ENCODE assay signal across 16 mouse cellular contexts in genomic region chr2:18219136-18219535, GRCm38 (mm10).
DNase-seq lines count a peak whose midpoint lies in the region; ATAC-seq lines count a peak whose summit lies in the region.
"Had no signal": no experiment of that assay in that cellular context is flagged by ENCODE, and none has a peak within 500 bp of the region (broad histone marks: within the 10 kb centered on the region; RNA-seq: fewer than 3 reads in every experiment).

No protein-coding gene starts in this region.

- H3K4me3 ChIP-seq in heart, embryonic 12.5 days, result no peak overlapping the region
- H3K4me3 ChIP-seq in heart, embryonic 16.5 days (ENCODE audit: low read length), result no peak overlapping the region
- H3K4me3 ChIP-seq in forebrain, embryonic 15.5 days, result no peak overlapping the region
- H3K4me3 ChIP-seq: midbrain, embryonic 12.5 days had no signal

- H3K9me3 ChIP-seq in heart, embryonic 12.5 days (replicated peaks), result no peaks in the 10 kb centered on the region
- H3K9me3 ChIP-seq in heart, embryonic 16.5 days (replicated peaks; ENCODE audit: control insufficient read depth, low read length), result no peaks in the 10 kb centered on the region
- no peaks in the 10 kb centered on the region for H3K9me3 ChIP-seq in forebrain, embryonic 15.5 days
- H3K9me3 ChIP-seq: midbrain, embryonic 12.5 days had no signal

- DNase-seq in heart, adult 18-20 months, result peak; percentile 42 to 65
- peak; percentile 81 for DNase-seq in brain, adult 2 months (ENCODE audit: low read depth, low spot score)
- DNase-seq in cerebellum, adult 8-10 months, result peak; percentile 34
- no peak for DNase-seq in testis, postnatal 10 days (ENCODE audit: low spot score)
- DNase-seq in embryo, embryonic 9.5 days (ENCODE audit: extremely low spot score), result no peak
- DNase-seq: adrenal gland, postnatal 36 days; forebrain, postnatal 0 days; kidney, adult 18-20 months; lung, postnatal 4 days; right cerebral cortex, adult 18-20 months; spleen, adult 18-20 months; thymus, postnatal 25 days had no signal

- H3K36me3 ChIP-seq in heart, embryonic 12.5 days, result peaks cover 43% of the 10 kb centered on the region
- H3K36me3 ChIP-seq in heart, embryonic 16.5 days (ENCODE audit: control insufficient read depth, insufficient read depth), result peaks cover 20% of the 10 kb centered on the region
- H3K36me3 ChIP-seq in forebrain, embryonic 15.5 days, result peaks cover 28% of the 10 kb centered on the region

- no peak overlapping the region for H3K9ac ChIP-seq in heart, embryonic 12.5 days
- H3K9ac ChIP-seq in heart, embryonic 16.5 days (ENCODE audit: low read length), result no peak overlapping the region
- H3K9ac ChIP-seq in forebrain, embryonic 15.5 days (replicated peaks), result no peak overlapping the region
- H3K9ac ChIP-seq: forebrain, postnatal 0 days; midbrain, embryonic 12.5 days had no signal

- no peaks in the 10 kb centered on the region for H3K27me3 ChIP-seq in heart, embryonic 12.5 days (replicated peaks)
- no peaks in the 10 kb centered on the region for H3K27me3 ChIP-seq in heart, embryonic 16.5 days (ENCODE audit: control insufficient read depth, insufficient read depth, low read length)
- no peaks in the 10 kb centered on the region for H3K27me3 ChIP-seq in forebrain, embryonic 15.5 days
- H3K27me3 ChIP-seq: midbrain, embryonic 12.5 days had no signal

- no peak overlapping the region for H3K27ac ChIP-seq in heart, embryonic 12.5 days (ENCODE audit: poor library complexity, severe bottlenecking)
- no peak overlapping the region for H3K27ac ChIP-seq in heart, embryonic 16.5 days (ENCODE audit: low read length)
- H3K27ac ChIP-seq in forebrain, embryonic 15.5 days (replicated peaks), result no peak overlapping the region
- H3K27ac ChIP-seq: midbrain, embryonic 12.5 days had no signal

- no peak overlapping the region for H3K4me2 ChIP-seq in heart, embryonic 12.5 days
- no peak overlapping the region for H3K4me2 ChIP-seq in heart, embryonic 16.5 days (ENCODE audit: low read depth, low read length)
- no peak overlapping the region for H3K4me2 ChIP-seq in forebrain, embryonic 15.5 days (replicated peaks)
- H3K4me2 ChIP-seq: midbrain, embryonic 12.5 days had no signal

- ATAC-seq in heart, embryonic 12.5 days (ENCODE audit: insufficient number of reproducible peaks, low FRiP score), result no peak
- ATAC-seq in heart, embryonic 16.5 days (replicated peaks; ENCODE audit: extremely low read depth, insufficient read depth, low FRiP score), result peak; percentile 50; the same call in 1 of the 2 replicates
- no peak for ATAC-seq in forebrain, embryonic 15.5 days (replicated peaks)
- ATAC-seq: forebrain, postnatal 0 days had no signal

- 45% methylated on average over 8 of the region's 8 CpGs for WGBS in heart, embryonic 12.5 days
- WGBS in heart, embryonic 16.5 days, result 34% methylated on average over 8 of the region's 8 CpGs
- WGBS in forebrain, embryonic 15.5 days, result 81% methylated on average over 8 of the region's 8 CpGs

- peaks cover 27% of the 10 kb centered on the region for H3K4me1 ChIP-seq in heart, embryonic 12.5 days (replicated peaks)
- H3K4me1 ChIP-seq in heart, embryonic 16.5 days (ENCODE audit: control insufficient read depth, insufficient read depth, low read length), result peaks cover 16% of the 10 kb centered on the region
- no peaks in the 10 kb centered on the region for H3K4me1 ChIP-seq in forebrain, embryonic 15.5 days
- H3K4me1 ChIP-seq: midbrain, embryonic 12.5 days had no signal

Comparison
In these comparisons a context has a peak if more than half of its experiments do, and no peak if none do; other contexts are left out.
1. DNase-seq: peak in heart, adult 18-20 months (2 of 2), brain, adult 2 months (single experiment) and cerebellum, adult 8-10 months (single experiment); none in testis, postnatal 10 days (single experiment) and embryo, embryonic 9.5 days (single experiment).